Mouse (Mus musculus) MEL (cell line): ENCODE data around the gene Sox5. TPM values are rescaled to one million over a fixed set of nuclear protein-coding genes. Genes with fewer than 3 reads are reported as not detected.

Experiments used
- DNase-seq: peaks from one replicate; pipeline ENCODE4 v3.0.0; 2011; ENCODE audit warnings: low read depth, low spot score
- H3K27ac ChIP-seq: 2 replicates; pipeline ENCODE4 v1.5.1; 2012; ENCODE audit warnings: low read depth, mild to moderate bottlenecking, control low read depth, low read length, moderate library complexity; ENCODE audit not compliant: control insufficient read depth
- H3K27me3 ChIP-seq, 2 experiments: fragments of 150-350 bp in 1 of 2; sonication (generic) in 1 of 2; 2 replicates each; pipeline ENCODE4 v1.6.1; 2012; ENCODE audit warnings: low read length in 2 of 2, mild to moderate bottlenecking in 2 of 2, improper control_type of control experiment in 1 of 2, moderate library complexity in 1 of 2; ENCODE audit not compliant: insufficient read depth in 2 of 2, control insufficient read depth in 1 of 2
- H3K36me3 ChIP-seq, 2 experiments: 2 replicates each; pipeline ENCODE4 v1.6.1; 2012 to 2014; ENCODE audit warnings: low read length in 2 of 2, improper control_type of control experiment in 1 of 2, inconsistent platforms in 1 of 2, mild to moderate bottlenecking in 1 of 2; ENCODE audit not compliant: insufficient read depth in 2 of 2, control insufficient read depth in 1 of 2
- H3K4me1 ChIP-seq, 2 experiments: fragments of 150-350 bp in 1 of 2; sonication (generic) in 1 of 2; 2 replicates each; pipeline ENCODE4 v1.6.1; 2012; ENCODE audit warnings: low read length in 2 of 2, improper control_type of control experiment in 1 of 2, mild to moderate bottlenecking in 1 of 2; ENCODE audit not compliant: insufficient read depth in 2 of 2, control insufficient read depth in 1 of 2
- H3K4me3 ChIP-seq, 2 experiments: fragments of 150-350 bp in 1 of 2; sonication (generic) in 1 of 2; 2 replicates each; pipeline ENCODE4 v1.5.1; 2012; ENCODE audit warnings: low read depth in 2 of 2, low read length in 2 of 2, mild to moderate bottlenecking in 2 of 2, moderate library complexity in 2 of 2, control low read depth in 1 of 2, improper control_type of control experiment in 1 of 2; ENCODE audit not compliant: control insufficient read depth in 1 of 2, insufficient read depth in 1 of 2
- H3K79me2 ChIP-seq: 2 replicates; pipeline ENCODE4 v1.6.1; 2012; ENCODE audit warnings: mild to moderate bottlenecking, low read length, moderate library complexity; ENCODE audit not compliant: control insufficient read depth, poor library complexity, insufficient read depth
- H3K9ac ChIP-seq: 2 replicates; pipeline ENCODE4 v1.6.1; 2012; ENCODE audit warnings: low read depth, mild to moderate bottlenecking, control low read depth, low read length, moderate library complexity; ENCODE audit not compliant: control insufficient read depth, poor library complexity, severe bottlenecking
- H3K9me3 ChIP-seq: fragments of 150-350 bp; sonication (generic); replicated peaks from 2 replicates; pipeline ENCODE4 v1.6.1; 2012; ENCODE audit warnings: mild to moderate bottlenecking, low read length, improper control_type of control experiment, moderate library complexity; ENCODE audit not compliant: insufficient read depth
- CHD1 ChIP-seq: IDR thresholded peaks from 2 replicates; pipeline ENCODE4 v1.6.1; 2012; ENCODE audit warnings: low read depth, mild to moderate bottlenecking, inconsistent platforms, low read length, improper control_type of control experiment
- CHD2 ChIP-seq: IDR thresholded peaks from 2 replicates; pipeline ENCODE4 v1.6.1; 2011; ENCODE audit warnings: low read length, improper control_type of control experiment
- CTCF ChIP-seq, 3 experiments: IDR thresholded peaks in 2 of 3; conservative IDR thresholded peaks in 1 of 3; 2 replicates each; pipeline ENCODE4 v1.5.1; 2011 to 2012; ENCODE audit warnings: low read length in 3 of 3, low read depth in 2 of 3, mild to moderate bottlenecking in 2 of 3, improper control_type of control experiment in 1 of 3, inconsistent platforms in 1 of 3, mixed read lengths in 1 of 3, moderate library complexity in 1 of 3; ENCODE audit not compliant: control insufficient read depth in 1 of 3, insufficient read depth in 1 of 3, poor library complexity in 1 of 3, severe bottlenecking in 1 of 3
- E2F4 ChIP-seq: IDR thresholded peaks from 2 replicates; pipeline ENCODE4 v1.6.1; 2011; ENCODE audit warnings: low read depth, low read length, improper control_type of control experiment, borderline replicate concordance
- EP300 ChIP-seq, 2 experiments: IDR thresholded peaks; 2 replicates each; pipeline ENCODE4 v1.6.1; 2011; ENCODE audit warnings: improper control_type of control experiment in 2 of 2, low read length in 2 of 2, low read depth in 1 of 2, mild to moderate bottlenecking in 1 of 2
- MAFK ChIP-seq: IDR thresholded peaks from 2 replicates; pipeline ENCODE4 v1.6.1; 2011; ENCODE audit warnings: low read depth, mild to moderate bottlenecking, low read length, improper control_type of control experiment, borderline replicate concordance
- MAX ChIP-seq: IDR thresholded peaks from 2 replicates; pipeline ENCODE4 v1.6.1; 2011; ENCODE audit warnings: low read length, improper control_type of control experiment
- MEF2A ChIP-seq: IDR thresholded peaks from 2 replicates; pipeline ENCODE4 v1.6.1; 2014; ENCODE audit warnings: low read depth, mild to moderate bottlenecking, inconsistent platforms, low read length, improper control_type of control experiment; ENCODE audit not compliant: poor library complexity, insufficient replicate concordance, severe bottlenecking; ENCODE audit errors: extremely low read depth
- NRF1 ChIP-seq: IDR thresholded peaks from 2 replicates; pipeline ENCODE4 v1.6.1; 2014; ENCODE audit warnings: low read depth, mild to moderate bottlenecking, inconsistent platforms, low read length, improper control_type of control experiment, moderate library complexity; ENCODE audit not compliant: poor library complexity, insufficient read depth, severe bottlenecking
- POLR2AphosphoS5 ChIP-seq: IDR thresholded peaks from 2 replicates; pipeline ENCODE4 v1.6.1; 2012; ENCODE audit warnings: low read depth, borderline replicate concordance, mild to moderate bottlenecking, inconsistent platforms, low read length, moderate library complexity, mixed read lengths
- SIN3A ChIP-seq: IDR thresholded peaks from 2 replicates; pipeline ENCODE4 v1.6.1; 2012; ENCODE audit warnings: low read length, improper control_type of control experiment, inconsistent platforms
- SMC3 ChIP-seq: IDR thresholded peaks from 2 replicates; pipeline ENCODE4 v1.6.1; 2011; ENCODE audit warnings: low read depth, low read length, improper control_type of control experiment
- TAL1 ChIP-seq: IDR thresholded peaks from 2 replicates; pipeline ENCODE4 v1.6.1; 2012; ENCODE audit warnings: mild to moderate bottlenecking, inconsistent platforms, low read length, moderate library complexity, mixed read lengths
- TBP ChIP-seq: IDR thresholded peaks from 2 replicates; pipeline ENCODE4 v1.8.0; 2011; ENCODE audit warnings: low read depth, low read length, improper control_type of control experiment
- USF1 ChIP-seq: IDR thresholded peaks from 2 replicates; pipeline ENCODE4 v1.6.1; 2014; ENCODE audit warnings: low read depth, mild to moderate bottlenecking, inconsistent platforms, low read length, improper control_type of control experiment, moderate library complexity
- USF2 ChIP-seq, 2 experiments: IDR thresholded peaks; 2 replicates each; pipeline ENCODE4 v1.6.1; 2011 to 2012; ENCODE audit warnings: improper control_type of control experiment in 2 of 2, low read length in 2 of 2, borderline replicate concordance in 1 of 2, inconsistent platforms in 1 of 2, low read depth in 1 of 2, mild to moderate bottlenecking in 1 of 2; ENCODE audit not compliant: insufficient read depth in 1 of 2
- ZC3H11A ChIP-seq: IDR thresholded peaks from 2 replicates; pipeline ENCODE4 v1.6.1; 2012; ENCODE audit warnings: low read depth, mild to moderate bottlenecking, inconsistent platforms, low read length, improper control_type of control experiment
- ZNF384 ChIP-seq: IDR thresholded peaks from 2 replicates; pipeline ENCODE4 v1.6.1; 2012; ENCODE audit warnings: low read depth, mild to moderate bottlenecking, inconsistent platforms, low read length, improper control_type of control experiment
- polyA plus RNA-seq, 2 experiments: library from polyadenylated mRNA; stranded (reverse) in 1 of 2; unstranded in 1 of 2; fragments of >175 nt in 1 of 2; fragments of >200 nt in 1 of 2; gene quantifications; 2 replicates each; pipeline versions ENCODE4 v1.2.1 to v1.2.4; 2012; ENCODE audit warnings: low replicate concordance in 2 of 2, low read depth in 1 of 2; ENCODE audit not compliant: insufficient read length in 2 of 2, insufficient read depth in 1 of 2, missing spikeins in 1 of 2
- total RNA-seq: library from RNA; depleted of rRNA; stranded (reverse); fragments of 300-350 nt; gene quantifications from 2 replicates; pipeline ENCODE4 v1.2.3, GENCODE M21; 2012

Sox5 gene
- total and polyA plus RNA-seq, 3 experiments, result 0.19 to 3.0 TPM; not detected in 1

- Histone ChIP-seq H3K27me3 (no peaks in the 10 kb centered on the region), H3K4me1 (no peaks in the 10 kb centered on the region), H3K27ac (no peak overlapping the region), H3K4me3 (no peak overlapping the region), H3K9ac (no peak overlapping the region), H3K9me3 (no peaks in the 10 kb centered on the region), H3K79me2 (no peaks in the 10 kb centered on the region)
- DNase-seq, result no peak
- TF ChIP-seq POLR2AphosphoS5, result no peak
- no peak for TF ChIP-seq ZNF384
- TF ChIP-seq CHD2, result no peak
- TF ChIP-seq SIN3A, result no peak
- no peak for TF ChIP-seq MEF2A
- TF ChIP-seq TBP, result no peak
- no peak for TF ChIP-seq USF1
- no peak for TF ChIP-seq MAFK
- no peak for TF ChIP-seq EP300 (IDR thresholded peaks at IDR 0.05; ENCODE audit: low read depth in 1 of 2, low read length in 2 of 2)
- no peak for TF ChIP-seq SMC3
- no peak for TF ChIP-seq CHD1
- no peak for TF ChIP-seq CTCF (IDR thresholded peaks at IDR 0.05 in 2 of 3, conservative IDR thresholded peaks at IDR 0.05 in 1 of 3; ENCODE audit: control insufficient read depth in 1 of 3, insufficient read depth in 1 of 3, low read depth in 2 of 3, low read length in 3 of 3, poor library complexity in 1 of 3, severe bottlenecking in 1 of 3)
- TF ChIP-seq TAL1, result no peak
- TF ChIP-seq E2F4, result no peak
- TF ChIP-seq ZC3H11A, result no peak
- no peak for TF ChIP-seq USF2 (IDR thresholded peaks at IDR 0.05; ENCODE audit: borderline replicate concordance in 1 of 2, insufficient read depth in 1 of 2, low read depth in 1 of 2, low read length in 2 of 2)
- TF ChIP-seq MAX, result no peak
- TF ChIP-seq, all 39 proteins: peak for 0
- no peaks in the 10 kb centered on the region for H3K36me3 ChIP-seq
Observed at GRCm38 (mm10) chr6:144648896-144649295, 132.9 kb downstream of the Sox5 start.

GRCm38 (mm10) chr6:144648124-144648591, 133.6 kb downstream of the Sox5 start:
- Histone ChIP-seq H3K9ac (no peak overlapping the region), H3K27me3 (no peaks in the 10 kb centered on the region), H3K4me3 (no peak overlapping the region), H3K27ac (no peak overlapping the region), H3K9me3 (no peaks in the 10 kb centered on the region), H3K79me2 (no peaks in the 10 kb centered on the region), H3K4me1 (no peaks in the 10 kb centered on the region), H3K36me3 (no peaks in the 10 kb centered on the region)
- TF ChIP-seq NRF1, result no peak
- no peak for TF ChIP-seq ZNF384
- no peak for DNase-seq
